Mouse (Mus musculus): ENCODE measurements at regions not wholly inside any gene's neighbourhood (a gene's known extent, or its start where the extent isn't known, plus 50 kb on each side); places are given as distances from the start of the nearest gene placed in this dataset.

- TF ChIP-seq CTCF (conservative IDR thresholded peaks at IDR 0.05; ENCODE audit: insufficient read depth, insufficient read length, low read depth, low read length) (no peak), POLR2A (IDR thresholded peaks at IDR 0.05; ENCODE audit: low read depth, low read length) (no peak)
Observed at GRCm38 (mm10) chr8:34447880-34448830, 336.6 kb upstream of the Gm10131 start.
